Mouse (Mus musculus): ENCODE measurements around the gene 1700067K01Rik. TPM values are rescaled to one million over a fixed set of nuclear protein-coding genes. Genes with fewer than 3 reads are reported as not detected.

The 1700067K01Rik gene
- total RNA-seq, 2 experiments from 2014 or later: not detected

DNA sequence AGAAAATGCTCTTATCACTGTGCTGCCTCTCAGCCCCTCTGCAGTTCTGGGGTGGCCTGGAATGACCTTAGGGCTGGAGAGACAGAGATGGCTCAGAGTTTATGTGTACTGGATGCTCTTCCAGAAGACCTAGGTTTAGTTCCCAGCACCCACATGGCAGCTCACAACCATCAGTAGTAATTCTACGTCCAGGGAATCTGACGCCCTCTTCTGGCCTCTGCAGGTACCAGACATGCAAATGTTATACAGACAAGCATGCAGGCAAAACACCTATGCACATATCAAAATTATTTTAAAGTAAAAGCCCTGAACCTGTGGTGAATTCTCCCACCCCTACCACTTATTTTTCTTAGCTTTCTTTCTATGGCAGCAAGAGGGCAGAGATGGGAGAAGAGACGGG is 45.2 kb downstream of the 1700067K01Rik start:
- ATAC-seq (ENCODE audit: poor library complexity, severe bottlenecking): no peak

- no peak for ATAC-seq (ENCODE audit: poor library complexity, severe bottlenecking)
Measured at GRCm38 (mm10) chr8:84048171-84048570, 46.9 kb downstream of the 1700067K01Rik start.

DNA sequence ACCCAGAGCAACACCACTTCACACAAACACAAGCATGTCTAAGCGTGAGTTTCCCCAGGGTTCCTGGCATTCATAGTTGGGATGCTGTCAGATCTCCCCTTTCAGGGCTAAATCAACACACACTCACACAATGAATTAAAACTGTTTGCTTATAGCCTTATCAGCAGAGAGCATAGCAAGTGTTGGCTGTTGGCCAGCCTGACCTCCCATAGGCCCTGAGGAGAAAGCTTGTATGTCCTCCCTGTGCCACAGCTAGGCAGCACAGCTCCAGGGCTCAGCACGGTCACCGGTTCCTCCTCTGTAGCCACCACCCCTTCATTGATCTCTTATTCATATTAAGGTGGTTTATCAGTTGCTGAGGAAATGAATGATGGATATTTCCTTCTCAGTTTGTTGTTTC is 51.4 kb downstream of the 1700067K01Rik start:
- ATAC-seq (ENCODE audit: poor library complexity, severe bottlenecking): no peak

GRCm38 (mm10) chr8:84053229-84053628 is 51.9 kb downstream of the 1700067K01Rik start:
- ATAC-seq (ENCODE audit: poor library complexity, severe bottlenecking): no peak

Other genes with a start within 250 kb of the 1700067K01Rik start
- 2.4 and 3.6 TPM in 2 replicates for gene Adgrl1, start 101.4 kb upstream of the 1700067K01Rik start, total RNA-seq (2015)
- gene Adgrl1, start 101.4 kb upstream of the 1700067K01Rik start, total RNA-seq (2017): 1.7 TPM in 2 replicates
- 0.09 and 0.31 TPM in 2 replicates for gene Gm10644, start 46.3 kb upstream of the 1700067K01Rik start, total RNA-seq (2015)
- 0.40 and 0.94 TPM in 2 replicates for gene Gm10644, start 46.3 kb upstream of the 1700067K01Rik start, total RNA-seq (2017)
- gene Asf1b, start 46.0 kb upstream of the 1700067K01Rik start, total RNA-seq (2015): 87.3 and 95.0 TPM in 2 replicates
- 68.5 and 71.1 TPM in 2 replicates for gene Asf1b, start 46.0 kb upstream of the 1700067K01Rik start, total RNA-seq (2017)
- 19.6 and 21.6 TPM in 2 replicates for gene Prkaca, start 28.5 kb upstream of the 1700067K01Rik start, total RNA-seq (2015)
- 17.7 and 17.9 TPM in 2 replicates for gene Prkaca, start 28.5 kb upstream of the 1700067K01Rik start, total RNA-seq (2017)
- gene Samd1, start 3.8 kb upstream of the 1700067K01Rik start, total RNA-seq (2015): 63.0 and 69.1 TPM in 2 replicates
- gene Samd1, start 3.8 kb upstream of the 1700067K01Rik start, total RNA-seq (2017): 46.6 and 48.4 TPM in 2 replicates
- not detected in 2 replicates for gene 2210011C24Rik, start 10.7 kb downstream of the 1700067K01Rik start, total RNA-seq (2015)
- gene 2210011C24Rik, start 10.7 kb downstream of the 1700067K01Rik start, total RNA-seq (2017): not detected in 2 replicates
- not detected in 2 replicates for gene Palm3, start 20.0 kb downstream of the 1700067K01Rik start, total RNA-seq (2015)
- gene Palm3, start 20.0 kb downstream of the 1700067K01Rik start, total RNA-seq (2017): not detected in 2 replicates
- 1.5 and 2.2 TPM in 2 replicates for gene Il27ra, start 41.1 kb downstream of the 1700067K01Rik start, total RNA-seq (2015)
- gene Il27ra, start 41.1 kb downstream of the 1700067K01Rik start, total RNA-seq (2017): 0.12 and 0.73 TPM in 2 replicates
- not detected in 2 replicates for gene Rln3, start 43.5 kb downstream of the 1700067K01Rik start, total RNA-seq (2015)
- not detected in 2 replicates for gene Rln3, start 43.5 kb downstream of the 1700067K01Rik start, total RNA-seq (2017)
- gene Gm10643, start 63.6 kb downstream of the 1700067K01Rik start, total RNA-seq (2015): 1.0 and 1.4 TPM in 2 replicates
- gene Gm10643, start 63.6 kb downstream of the 1700067K01Rik start, total RNA-seq (2017): 1.7 and 2.4 TPM in 2 replicates
- 9.9 and 10.6 TPM in 2 replicates for gene Rfx1, start 65.3 kb downstream of the 1700067K01Rik start, total RNA-seq (2015)
- 4.2 and 5.3 TPM in 2 replicates for gene Rfx1, start 65.3 kb downstream of the 1700067K01Rik start, total RNA-seq (2017)
- 11.3 and 13.6 TPM in 2 replicates for gene Dcaf15, start 103.3 kb downstream of the 1700067K01Rik start, total RNA-seq (2015)
- 14.8 and 16.4 TPM in 2 replicates for gene Dcaf15, start 103.3 kb downstream of the 1700067K01Rik start, total RNA-seq (2017)
- 0.21 and 0.65 TPM in 2 replicates for gene Podnl1, start 124.5 kb downstream of the 1700067K01Rik start, total RNA-seq (2015)
- 0.12 and 0.62 TPM in 2 replicates for gene Podnl1, start 124.5 kb downstream of the 1700067K01Rik start, total RNA-seq (2017)
- gene Cc2d1a, start 146.4 kb downstream of the 1700067K01Rik start, total RNA-seq (2015): 9.0 and 12.9 TPM in 2 replicates
- 5.8 and 9.8 TPM in 2 replicates for gene Cc2d1a, start 146.4 kb downstream of the 1700067K01Rik start, total RNA-seq (2017)
- 0.07 and 0.09 TPM in 2 replicates for gene 4930432K21Rik, start 146.5 kb downstream of the 1700067K01Rik start, total RNA-seq (2015)
- 0.37 and 1.8 TPM in 2 replicates for gene 4930432K21Rik, start 146.5 kb downstream of the 1700067K01Rik start, total RNA-seq (2017)
- not detected in 2 replicates for gene Nanos3, start 183.7 kb downstream of the 1700067K01Rik start, total RNA-seq (2015)
- not detected in 2 replicates for gene Nanos3, start 183.7 kb downstream of the 1700067K01Rik start, total RNA-seq (2017)
- 6.2 and 6.5 TPM in 2 replicates for gene Zswim4, start 235.6 kb downstream of the 1700067K01Rik start, total RNA-seq (2015)
- gene Zswim4, start 235.6 kb downstream of the 1700067K01Rik start, total RNA-seq (2017): 8.9 and 9.4 TPM in 2 replicates
- 169 and 188 TPM in 2 replicates for gene D8Ertd738e, start 248.2 kb downstream of the 1700067K01Rik start, total RNA-seq (2015)
- gene D8Ertd738e, start 248.2 kb downstream of the 1700067K01Rik start, total RNA-seq (2017): 99.7 and 113 TPM in 2 replicates

Data from megakaryocyte, adult 5-6 weeks (primary cell).